Mouse (Mus musculus): Measurements from ENCODE around the gene Ptdss2. TPM values are rescaled to one million over a fixed set of nuclear protein-coding genes. Genes with fewer than 3 reads are reported as not detected.

Gene Ptdss2
- total and polyA plus RNA-seq, 2 experiments from 2014 or later = 24.9 to 78.3 TPM

GRCm38 (mm10) chr7:141090228-141090627, 32.0 kb upstream of the Ptdss2 start:
- H3K4me2 ChIP-seq (ENCODE audit: low read depth) = no peak overlapping the region
- DNase-seq (no peak), ATAC-seq (no peak)
- no peaks in the 10 kb centered on the region for H3K36me3 ChIP-seq (ENCODE audit: insufficient read depth)
- H3K9ac ChIP-seq = no peak overlapping the region
- H3K4me1 ChIP-seq (ENCODE audit: insufficient read depth) = no peaks in the 10 kb centered on the region
- TF ChIP-seq CTCF (IDR thresholded peaks at IDR 0.05; ENCODE audit: low read depth) = no peak
- no peak overlapping the region for H3K27ac ChIP-seq (ENCODE audit: low read depth, low read length)
- H3K9me3 ChIP-seq (ENCODE audit: low read length) = no peaks in the 10 kb centered on the region
- 50% methylated on average over 8 of the region's 8 CpGs for WGBS
- H3K4me3 ChIP-seq (ENCODE audit: low read depth, low read length) = no peak overlapping the region
- H3K27me3 ChIP-seq (ENCODE audit: insufficient read depth, low read length) = peaks cover 12% of the 10 kb centered on the region

GRCm38 (mm10) chr7:141092051-141092735, 30.0 kb upstream of the Ptdss2 start:
- 6% methylated on average over 37 of the region's 37 CpGs for WGBS
- Histone ChIP-seq H3K27me3 (ENCODE audit: insufficient read depth, low read length) (peaks cover 12% of the 10 kb centered on the region), H3K4me2 (ENCODE audit: low read depth) (peak overlapping the region; percentile 35), H3K9ac (no peak overlapping the region; the same call in 1 of the 2 replicates), H3K27ac (ENCODE audit: low read depth, low read length) (no peak overlapping the region), H3K36me3 (ENCODE audit: insufficient read depth) (no peaks in the 10 kb centered on the region), H3K4me1 (ENCODE audit: insufficient read depth) (no peaks in the 10 kb centered on the region), H3K9me3 (ENCODE audit: low read length) (no peaks in the 10 kb centered on the region), H3K4me3 (ENCODE audit: low read depth, low read length) (peak overlapping the region; percentile 9)
- peak; percentile 33 for DNase-seq
- peak; percentile 88; the same call in 1 of the 2 replicates for ATAC-seq
- TF ChIP-seq CTCF (IDR thresholded peaks at IDR 0.05; ENCODE audit: low read depth) = peak; percentile 54

GRCm38 (mm10) chr7:141093950-141094349, 28.2 kb upstream of the Ptdss2 start:
- Histone ChIP-seq H3K4me1 (ENCODE audit: insufficient read depth) (no peaks in the 10 kb centered on the region), H3K27me3 (ENCODE audit: insufficient read depth, low read length) (peaks cover 13% of the 10 kb centered on the region; the same call in 1 of the 2 replicates), H3K4me3 (ENCODE audit: low read depth, low read length) (no peak overlapping the region), H3K4me2 (ENCODE audit: low read depth) (no peak overlapping the region), H3K9me3 (ENCODE audit: low read length) (no peaks in the 10 kb centered on the region), H3K9ac (no peak overlapping the region), H3K27ac (ENCODE audit: low read depth, low read length) (no peak overlapping the region), H3K36me3 (ENCODE audit: insufficient read depth) (no peaks in the 10 kb centered on the region)
- 85% methylated on average over 6 of the region's 6 CpGs for WGBS
- no peak for TF ChIP-seq CTCF (IDR thresholded peaks at IDR 0.05; ENCODE audit: low read depth)
- DNase-seq (no peak), ATAC-seq (no peak)

- H3K4me1 ChIP-seq (ENCODE audit: insufficient read depth) = no peaks in the 10 kb centered on the region
- ATAC-seq (no peak), DNase-seq (no peak)
- no peaks in the 10 kb centered on the region for H3K9me3 ChIP-seq (ENCODE audit: low read length)
- H3K27ac ChIP-seq (ENCODE audit: low read depth, low read length) = no peak overlapping the region
- H3K27me3 ChIP-seq (ENCODE audit: insufficient read depth, low read length) = peaks cover 17% of the 10 kb centered on the region; the same call in 1 of the 2 replicates
- no peaks in the 10 kb centered on the region for H3K36me3 ChIP-seq (ENCODE audit: insufficient read depth)
- H3K4me2 ChIP-seq (ENCODE audit: low read depth) = no peak overlapping the region
- WGBS = 69% methylated on average over 15 of the region's 15 CpGs
- no peak for TF ChIP-seq CTCF (IDR thresholded peaks at IDR 0.05; ENCODE audit: low read depth)
- no peak overlapping the region for H3K4me3 ChIP-seq (ENCODE audit: low read depth, low read length)
- H3K9ac ChIP-seq = no peak overlapping the region
Measured at GRCm38 (mm10) chr7:141094487-141095205, 27.5 kb upstream of the Ptdss2 start.

- peaks cover 25% of the 10 kb centered on the region; the same call in 1 of the 2 replicates for H3K27me3 ChIP-seq (ENCODE audit: insufficient read depth, low read length)
- no peaks in the 10 kb centered on the region for H3K4me1 ChIP-seq (ENCODE audit: insufficient read depth)
- H3K9me3 ChIP-seq (ENCODE audit: low read length) = no peaks in the 10 kb centered on the region
- TF ChIP-seq CTCF (IDR thresholded peaks at IDR 0.05; ENCODE audit: low read depth) = no peak
- no peak overlapping the region for H3K27ac ChIP-seq (ENCODE audit: low read depth, low read length)
- WGBS = 85% methylated on average over 6 of the region's 6 CpGs
- H3K36me3 ChIP-seq (ENCODE audit: insufficient read depth) = no peaks in the 10 kb centered on the region
- H3K9ac ChIP-seq = no peak overlapping the region
- ATAC-seq (no peak), DNase-seq (no peak)
- no peak overlapping the region for H3K4me2 ChIP-seq (ENCODE audit: low read depth)
- no peak overlapping the region for H3K4me3 ChIP-seq (ENCODE audit: low read depth, low read length)
Measured at GRCm38 (mm10) chr7:141096021-141096420, 26.2 kb upstream of the Ptdss2 start.

- DNase-seq = no peak
- Histone ChIP-seq H3K9ac (no peak overlapping the region), H3K9me3 (ENCODE audit: low read length) (no peaks in the 10 kb centered on the region), H3K4me2 (ENCODE audit: low read depth) (no peak overlapping the region), H3K4me3 (ENCODE audit: low read depth, low read length) (no peak overlapping the region), H3K27ac (ENCODE audit: low read depth, low read length) (no peak overlapping the region), H3K27me3 (ENCODE audit: insufficient read depth, low read length) (peaks cover 25% of the 10 kb centered on the region; the same call in 1 of the 2 replicates), H3K4me1 (ENCODE audit: insufficient read depth) (no peaks in the 10 kb centered on the region), H3K36me3 (ENCODE audit: insufficient read depth) (no peaks in the 10 kb centered on the region)
- TF ChIP-seq CTCF (IDR thresholded peaks at IDR 0.05; ENCODE audit: low read depth) = no peak
- 47% methylated on average over 6 of the region's 6 CpGs for WGBS
- no peak for ATAC-seq
Measured at GRCm38 (mm10) chr7:141096649-141097056, 25.5 kb upstream of the Ptdss2 start.

- H3K4me3 ChIP-seq (ENCODE audit: low read depth, low read length) = no peak overlapping the region
- ATAC-seq (no peak), DNase-seq (no peak)
- WGBS = 84% methylated on average over 5 of the region's 5 CpGs
- no peaks in the 10 kb centered on the region for H3K36me3 ChIP-seq (ENCODE audit: insufficient read depth)
- no peaks in the 10 kb centered on the region for H3K9me3 ChIP-seq (ENCODE audit: low read length)
- no peak for TF ChIP-seq CTCF (IDR thresholded peaks at IDR 0.05; ENCODE audit: low read depth)
- no peak overlapping the region for H3K4me2 ChIP-seq (ENCODE audit: low read depth)
- H3K27ac ChIP-seq (ENCODE audit: low read depth, low read length) = no peak overlapping the region
- H3K4me1 ChIP-seq (ENCODE audit: insufficient read depth) = no peaks in the 10 kb centered on the region
- no peak overlapping the region for H3K9ac ChIP-seq
- peaks cover 25% of the 10 kb centered on the region; the same call in 1 of the 2 replicates for H3K27me3 ChIP-seq (ENCODE audit: insufficient read depth, low read length)
Measured at GRCm38 (mm10) chr7:141097177-141097576, 25.0 kb upstream of the Ptdss2 start.

All from forebrain, postnatal 0 days (tissue).